Mouse (Mus musculus) neural tube, embryonic 12.5 days (tissue): ENCODE results near the gene Tmc4. TPM values are rescaled to one million over a fixed set of nuclear protein-coding genes. Genes with fewer than 3 reads are reported as not detected.

Source experiments
- ATAC-seq: fragments of 200-750 bp; cut with Nextera tagmentation; 2 replicates; pipeline ENCODE4 v1.8.0; 2017; ENCODE audit warnings: low read depth, mild to moderate bottlenecking, moderate TSS enrichment, moderate library complexity; ENCODE audit not compliant: low FRiP score
- H3K27ac ChIP-seq: fragments of 300-500 bp; sonication (generic); 2 replicates; pipeline ENCODE4 v1.5.1; 2016
- H3K27me3 ChIP-seq: fragments of 300-500 bp; sonication (generic); replicated peaks from 2 replicates; pipeline ENCODE4 v1.6.1; 2016; ENCODE audit warnings: mild to moderate bottlenecking
- H3K36me3 ChIP-seq: fragments of 300-500 bp; sonication (generic); 2 replicates; pipeline ENCODE4 v1.6.1; 2016; ENCODE audit warnings: mild to moderate bottlenecking
- H3K4me1 ChIP-seq: fragments of 300-500 bp; sonication (generic); 2 replicates; pipeline ENCODE4 v1.6.1; 2016
- H3K4me2 ChIP-seq: fragments of 300-500 bp; sonication (generic); replicated peaks from 2 replicates; pipeline ENCODE4 v1.6.1; 2016; ENCODE audit warnings: mild to moderate bottlenecking
- H3K4me3 ChIP-seq: fragments of 300-500 bp; sonication (generic); 2 replicates; pipeline ENCODE4 v1.5.1; 2016
- H3K9ac ChIP-seq: fragments of 300-500 bp; sonication (generic); 2 replicates; pipeline ENCODE4 v1.6.1; 2016; ENCODE audit warnings: mild to moderate bottlenecking
- H3K9me3 ChIP-seq: fragments of 300-500 bp; sonication (generic); 2 replicates; pipeline ENCODE4 v1.6.1; 2016; ENCODE audit warnings: mild to moderate bottlenecking
- WGBS: fragments of 180-500 bp; shearing (Covaris S2); methylation state at CpG from one replicate; pipeline ENCODE4 v1.1.7; 2016; 5-methylcytosine and 5-hydroxymethylcytosine counted together
- microRNA-seq: library from miRNA; unstranded; fragments of <30 nt; microRNA quantifications from one replicate; pipeline ENCODE4, GENCODE M21; 2017
- polyA plus RNA-seq: library from polyadenylated mRNA; unstranded; fragments of >200 nt; fragmentation: Nextera tagmentation; extraction: Ambion mirVana; gene quantifications from 2 replicates; pipeline ENCODE4 v1.2.1, GENCODE M21; 2016

The Tmc4 gene
- polyA plus RNA-seq, 1 experiment from 2014 or later: 3.2 TPM

DNA sequence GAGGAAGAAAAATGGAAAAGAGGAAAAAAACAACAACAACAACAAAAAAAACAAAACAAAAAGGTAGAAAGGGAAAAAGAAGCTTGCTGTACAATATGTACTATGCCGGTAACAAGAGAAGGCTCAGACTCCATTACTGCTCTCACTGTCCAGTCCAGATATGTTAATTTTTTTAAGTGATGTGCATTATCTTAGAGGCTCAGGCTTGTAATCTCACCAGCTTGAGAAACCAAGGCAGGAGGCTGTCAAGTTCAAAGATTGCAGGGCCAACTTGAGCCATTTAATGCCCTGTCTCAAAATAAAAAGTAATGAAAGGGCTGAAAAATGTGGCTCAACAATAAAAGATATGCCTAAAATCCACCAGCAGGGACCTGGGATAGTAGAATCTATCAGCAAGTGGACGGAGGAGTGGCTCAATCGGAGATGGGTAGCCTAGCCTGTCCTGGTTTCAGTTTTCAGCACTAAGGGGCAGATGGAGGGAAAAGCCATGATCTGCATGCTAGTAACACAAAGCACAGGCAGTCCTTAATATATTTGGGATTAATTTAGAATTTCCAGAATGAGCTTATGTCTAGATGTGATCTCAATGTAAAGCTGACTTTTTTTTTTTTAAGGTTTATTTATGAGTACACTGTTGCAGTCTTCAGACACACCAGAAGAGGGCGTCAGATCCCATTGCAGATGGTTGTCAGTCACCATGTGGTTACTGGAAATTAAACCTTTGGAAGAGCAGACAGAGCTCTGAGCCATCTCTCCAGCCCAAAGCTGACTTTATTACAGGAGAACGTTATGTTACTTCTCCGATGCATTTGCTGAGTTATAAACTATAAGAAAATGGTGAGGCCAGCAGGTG, 60.7 kb downstream of the Tmc4 start:
- H3K36me3 ChIP-seq: peaks cover 20% of the 10 kb centered on the region
- peak overlapping the region; percentile 72 for H3K4me3 ChIP-seq
- H3K4me1 ChIP-seq: peaks cover 4% of the 10 kb centered on the region; the same call in 1 of the 2 replicates
- H3K27ac ChIP-seq: no peak overlapping the region
- WGBS: 39% methylated on average over 6 of the region's 6 CpGs
- H3K4me2 ChIP-seq: peak overlapping the region; percentile 87
- no peaks in the 10 kb centered on the region for H3K27me3 ChIP-seq
- no peak overlapping the region for H3K9ac ChIP-seq
- no peaks in the 10 kb centered on the region for H3K9me3 ChIP-seq
- peak; percentile 51 for ATAC-seq

GRCm38 (mm10) chr7:3616057-3616388, 61.3 kb downstream of the Tmc4 start, which contains the start of gene Oscar:
Oscar (minus strand) TSS chr7:3616157.
- H3K4me1 ChIP-seq: peaks cover 4% of the 10 kb centered on the region; the same call in 1 of the 2 replicates
- peaks cover 19% of the 10 kb centered on the region for H3K36me3 ChIP-seq
- H3K27me3 ChIP-seq: no peaks in the 10 kb centered on the region
- no peak within 1 kb of the TSS for H3K9ac ChIP-seq
- H3K4me3 ChIP-seq: peak within 1 kb of the TSS; percentile 72
- no peaks in the 10 kb centered on the region for H3K9me3 ChIP-seq
- WGBS: 82% methylated on average over 4 of the region's 4 CpGs
- H3K4me2 ChIP-seq: peak within 1 kb of the TSS; percentile 87
- no peak within 1 kb of the TSS for H3K27ac ChIP-seq
- ATAC-seq: no peak

Small RNAs within 50 kb of the gene (microRNA-seq; reads per million reads assigned to microRNA genes)
- gene Mir3572: 1.7 reads per million

Other genes starting within 250 kb of the Tmc4 start
- not detected in 2 replicates for gene Tarm1, start 174.9 kb downstream of the Tmc4 start, polyA plus RNA-seq
- gene Oscar, start 61.4 kb downstream of the Tmc4 start, polyA plus RNA-seq: 0.24 and 0.29 TPM in 2 replicates
- gene Ndufa3, start 60.2 kb downstream of the Tmc4 start, polyA plus RNA-seq: 368 and 375 TPM in 2 replicates
- gene Tfpt, start 47.6 kb downstream of the Tmc4 start, polyA plus RNA-seq: 39.3 and 39.7 TPM in 2 replicates
- gene Prpf31, start 47.6 kb downstream of the Tmc4 start, polyA plus RNA-seq: 126 TPM in 2 replicates
- gene Cnot3, start 32.3 kb downstream of the Tmc4 start, polyA plus RNA-seq: 58.2 and 58.3 TPM in 2 replicates
- gene Leng1, start 11.7 kb downstream of the Tmc4 start, polyA plus RNA-seq: 23.4 and 25.7 TPM in 2 replicates
- 225 and 226 TPM in 2 replicates for gene Tsen34, start 15.3 kb upstream of the Tmc4 start, polyA plus RNA-seq
- gene Mboat7, start 16.0 kb upstream of the Tmc4 start, polyA plus RNA-seq: 44.3 and 47.5 TPM in 2 replicates
- 989 and 1,067 TPM in 2 replicates for gene Rps9, start 26.4 kb upstream of the Tmc4 start, polyA plus RNA-seq
- gene Pirb, start 42.8 kb upstream of the Tmc4 start, polyA plus RNA-seq: 0.18 and 0.20 TPM in 2 replicates
- not detected in 2 replicates for gene Gm15448, start 148.1 kb upstream of the Tmc4 start, polyA plus RNA-seq
- gene Pira2, start 167.5 kb upstream of the Tmc4 start, polyA plus RNA-seq: not detected in 2 replicates
- 0.17 TPM in 1 of 2 replicates, not detected in the other for gene Gm14548, start 220.6 kb upstream of the Tmc4 start, polyA plus RNA-seq
- not detected in 2 replicates for gene Lilra6, start 237.9 kb upstream of the Tmc4 start, polyA plus RNA-seq